Mouse (Mus musculus) forebrain, embryonic 11.5 days (tissue): ENCODE measurements at regions not wholly inside any gene's neighbourhood (a gene's known extent, or its start where the extent isn't known, plus 50 kb on each side); places are given as distances from the start of the nearest gene placed in this dataset.
A peak's percentile ranks its signal among the peaks of the same experiment; 100 is the strongest.

ENCODE experiments used
- ATAC-seq: fragments of 200-750 bp; cut with Nextera tagmentation; replicated peaks from 2 replicates; pipeline ENCODE4 v1.8.0; 2017; ENCODE audit warnings: moderate TSS enrichment; ENCODE audit not compliant: low FRiP score
- DNase-seq: peaks from one replicate; pipeline ENCODE4 v3.0.0-alpha.2; 2017; ENCODE audit warnings: low spot score
- H3K27ac ChIP-seq: fragments of 300-500 bp; sonication (generic); 2 replicates; pipeline ENCODE4 v1.5.1; 2014; ENCODE audit warnings: low read depth, low read length
- H3K27me3 ChIP-seq: fragments of 300-500 bp; sonication (generic); 2 replicates; pipeline ENCODE4 v1.6.1; 2014; ENCODE audit warnings: mild to moderate bottlenecking, low read length, mixed read lengths; ENCODE audit not compliant: control insufficient read depth, insufficient read depth
- H3K36me3 ChIP-seq: fragments of 300-500 bp; sonication (generic); 2 replicates; pipeline ENCODE4 v1.6.1; 2014; ENCODE audit warnings: mild to moderate bottlenecking, low read length, moderate library complexity, mixed read lengths; ENCODE audit not compliant: control insufficient read depth, insufficient read depth
- H3K4me1 ChIP-seq: fragments of 300-500 bp; sonication (generic); replicated peaks from 2 replicates; pipeline ENCODE4 v1.6.1; 2014; ENCODE audit warnings: low read length, mixed read lengths; ENCODE audit not compliant: control insufficient read depth, insufficient read depth
- H3K4me2 ChIP-seq: fragments of 300-500 bp; sonication (generic); 2 replicates; pipeline ENCODE4 v1.6.1; 2014; ENCODE audit warnings: low read depth, mild to moderate bottlenecking, low read length, moderate library complexity, mixed read lengths; ENCODE audit not compliant: severe bottlenecking
- H3K4me3 ChIP-seq: fragments of 300-500 bp; sonication (generic); 2 replicates; pipeline ENCODE4 v1.5.1; 2014; ENCODE audit warnings: low read depth, low read length
- H3K9ac ChIP-seq: fragments of 300-500 bp; sonication (generic); 2 replicates; pipeline ENCODE4 v1.6.1; 2014; ENCODE audit warnings: low read length
- H3K9me3 ChIP-seq: fragments of 300-500 bp; sonication (generic); 2 replicates; pipeline ENCODE4 v1.6.1; 2016; ENCODE audit warnings: low read length, mixed read lengths; ENCODE audit not compliant: control insufficient read depth
- WGBS: fragments of 180-500 bp; shearing (Covaris S2); extraction: QIAGEN DNeasy Blood & Tissue Kit; methylation state at CpG from one replicate; pipeline ENCODE4 v1.1.7; 2014; 5-methylcytosine and 5-hydroxymethylcytosine counted together

DNA sequence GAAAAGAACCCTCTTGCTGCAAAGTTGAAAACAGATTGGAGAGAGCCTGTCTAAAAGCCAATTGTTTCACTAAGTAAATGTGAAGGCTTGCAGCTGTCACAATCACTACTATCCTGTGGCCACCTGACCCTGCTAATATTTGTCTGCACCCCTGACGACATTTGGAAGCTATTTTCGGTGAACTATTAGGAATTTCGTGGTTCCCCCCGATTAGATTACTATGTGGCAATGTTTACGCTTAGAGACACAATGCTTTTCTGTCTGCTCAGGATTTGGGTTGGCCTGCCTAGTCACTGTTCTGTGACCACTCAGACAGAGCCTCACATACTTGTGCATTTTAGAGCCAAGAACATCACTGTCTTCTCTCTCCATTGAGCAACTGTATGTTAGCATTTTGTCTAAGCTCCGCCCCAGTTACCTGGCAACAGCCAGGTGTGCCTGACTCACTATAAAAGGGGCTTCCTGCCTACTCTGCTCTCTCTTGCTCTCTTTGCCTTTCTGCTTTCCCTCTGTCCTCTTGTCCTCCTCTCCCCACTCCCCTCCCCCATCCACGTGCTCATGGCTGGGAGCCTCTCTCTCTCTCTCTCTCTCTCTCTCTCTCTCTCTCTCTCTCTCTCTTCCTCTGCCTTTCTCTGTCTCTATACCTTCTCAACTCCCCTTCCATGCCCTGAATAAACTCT is 59.6 kb upstream of the Efna5 start:
- ATAC-seq = peak; percentile 63
- 7% methylated on average over 7 of the region's 7 CpGs for WGBS
- H3K4me2 ChIP-seq = peak overlapping the region; percentile 45

DNA sequence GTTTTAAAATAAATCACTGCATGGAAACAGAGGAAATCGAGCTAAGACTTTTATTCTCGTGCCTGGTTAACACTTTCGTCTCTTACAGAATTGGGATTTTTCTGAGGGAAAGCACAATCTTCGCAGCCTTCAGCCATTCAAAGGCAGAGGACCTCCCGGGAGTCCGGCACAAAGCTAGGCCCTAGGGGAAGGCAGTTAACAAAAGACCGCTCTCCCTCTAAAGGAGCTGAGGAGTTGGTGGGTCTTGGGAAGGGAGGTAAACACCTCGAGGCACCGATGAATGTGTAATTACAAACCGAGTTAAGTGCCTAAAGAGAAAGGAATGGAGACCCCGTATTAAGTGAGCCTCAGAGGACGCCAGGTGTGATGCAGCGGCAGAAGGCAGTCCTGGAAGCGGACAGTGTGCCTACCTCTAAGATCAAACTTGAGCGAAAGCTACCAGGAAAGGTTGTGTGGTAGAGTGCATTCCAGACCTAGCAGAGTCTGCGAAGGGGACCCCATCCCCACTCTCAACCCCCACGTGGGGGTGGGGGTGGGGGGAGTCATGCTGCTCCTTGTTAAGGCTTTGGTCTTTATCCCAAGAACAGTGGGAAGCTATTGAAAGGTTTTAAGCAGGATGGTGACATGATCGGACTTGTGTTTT is 58.9 kb upstream of the Efna5 start:
- Histone ChIP-seq H3K4me3 (peak overlapping the region; percentile 15; the same call in 1 of the 2 replicates), H3K36me3 (no peaks in the 10 kb centered on the region), H3K9ac (peak overlapping the region; percentile 16; the same call in 1 of the 2 replicates), H3K4me2 (peak overlapping the region; percentile 45), H3K9me3 (no peaks in the 10 kb centered on the region), H3K27me3 (peaks cover 2% of the 10 kb centered on the region; the same call in 1 of the 2 replicates), H3K27ac (peak overlapping the region; percentile 18; the same call in 1 of the 2 replicates), H3K4me1 (peaks cover 8% of the 10 kb centered on the region)
- ATAC-seq (peak; percentile 79), DNase-seq (peak; percentile 65)
- WGBS = 3% methylated on average over 18 of the region's 18 CpGs

More for the DNA sequence above, 59.6 kb upstream of the Efna5 start:
- peaks cover 8% of the 10 kb centered on the region for H3K4me1 ChIP-seq
- no peaks in the 10 kb centered on the region for H3K9me3 ChIP-seq
- no peak overlapping the region for H3K27ac ChIP-seq
- no peaks in the 10 kb centered on the region for H3K36me3 ChIP-seq
- peaks cover 2% of the 10 kb centered on the region; the same call in 1 of the 2 replicates for H3K27me3 ChIP-seq
- H3K4me3 ChIP-seq = peak overlapping the region; percentile 15; the same call in 1 of the 2 replicates
- DNase-seq = peak; percentile 57
- H3K9ac ChIP-seq = no peak overlapping the region; the same call in 1 of the 2 replicates

DNA sequence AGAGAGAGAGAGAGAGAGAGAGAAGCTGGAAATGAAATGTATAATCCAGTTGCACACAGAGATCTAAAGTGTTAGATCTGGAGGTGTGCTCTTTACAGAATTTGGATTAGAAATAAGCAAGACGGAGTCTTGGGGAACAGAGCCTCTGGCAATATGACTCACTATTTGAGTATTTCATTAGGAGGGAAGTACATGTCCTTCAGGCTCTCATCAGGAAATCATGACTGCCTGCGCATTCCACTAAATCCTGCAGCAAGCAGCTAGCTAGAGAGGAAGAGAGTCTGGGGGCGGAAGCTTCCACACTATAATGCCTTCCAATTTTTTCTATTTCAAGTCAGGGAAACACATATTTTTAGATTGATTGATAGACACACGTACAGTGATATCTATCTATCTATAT is 58.1 kb upstream of the Efna5 start:
- no peak overlapping the region for H3K9ac ChIP-seq
- peaks cover 8% of the 10 kb centered on the region for H3K4me1 ChIP-seq
- 49% methylated on average over 4 of the region's 4 CpGs for WGBS
- H3K9me3 ChIP-seq = no peaks in the 10 kb centered on the region
- H3K27ac ChIP-seq = no peak overlapping the region
- H3K36me3 ChIP-seq = no peaks in the 10 kb centered on the region
- no peak overlapping the region for H3K4me2 ChIP-seq
- peaks cover 2% of the 10 kb centered on the region; the same call in 1 of the 2 replicates for H3K27me3 ChIP-seq
- DNase-seq (no peak), ATAC-seq (no peak)
- H3K4me3 ChIP-seq = no peak overlapping the region
